Mouse (Mus musculus) liver, embryonic 18 days (tissue): ENCODE results near the gene Smco1. TPM values are rescaled to one million over a fixed set of nuclear protein-coding genes. Genes with fewer than 3 reads are reported as not detected.

ENCODE experiments used
- polyA plus RNA-seq: library from polyadenylated mRNA; depleted of rRNA; stranded (reverse); fragments of >200 nt; gene quantifications from 2 replicates; pipeline ENCODE4 v1.2.3, GENCODE M21; 2012; rRNA removed

The Smco1 gene
- polyA plus RNA-seq: not detected in 2 replicates

GRCm38 (mm10) chr16:32271291-32271690, at the start of gene Smco1:
Smco1 (plus strand) TSS chr16:32271468.

GRCm38 (mm10) chr16:32246952-32247370, 24.3 kb upstream of the Smco1 start, which contains the start of the genes Fbxo45 and Wdr53:
Fbxo45 (minus strand) TSS chr16:32247158.
Wdr53 (plus strand) TSS chr16:32247227.

GRCm38 (mm10) chr16:32277308-32278256, 6.3 kb downstream of the Smco1 start, which contains the start of gene Rnf168:
Rnf168 (plus strand) TSS chr16:32277459.

Other genes with a start within 250 kb of the Smco1 start
- gene Pak2, start 192.1 kb upstream of the Smco1 start, polyA plus RNA-seq: 7.3 and 8.4 TPM in 2 replicates
- 36.2 and 37.8 TPM in 2 replicates for gene Pigx, start 171.7 kb upstream of the Smco1 start, polyA plus RNA-seq
- 4.6 and 4.7 TPM in 2 replicates for gene Cep19, start 171.7 kb upstream of the Smco1 start, polyA plus RNA-seq
- gene Nrros, start 105.9 kb upstream of the Smco1 start, polyA plus RNA-seq: 16.9 and 17.5 TPM in 2 replicates
- 0.59 and 0.71 TPM in 2 replicates for gene Bex6, start 91.6 kb upstream of the Smco1 start, polyA plus RNA-seq
- gene Fbxo45, start 24.3 kb upstream of the Smco1 start, polyA plus RNA-seq: 2.7 and 3.1 TPM in 2 replicates
- 6.8 and 7.7 TPM in 2 replicates for gene Wdr53, start 24.2 kb upstream of the Smco1 start, polyA plus RNA-seq
- 3.6 and 4.1 TPM in 2 replicates for gene Rnf168, start 6.0 kb downstream of the Smco1 start, polyA plus RNA-seq
- gene Ubxn7, start 60.8 kb downstream of the Smco1 start, polyA plus RNA-seq: 5.2 and 7.5 TPM in 2 replicates
- 0.04 TPM in 1 of 2 replicates, not detected in the other for gene Tm4sf19, start 129.0 kb downstream of the Smco1 start, polyA plus RNA-seq
- gene Tctex1d2, start 148.2 kb downstream of the Smco1 start, polyA plus RNA-seq: 3.7 and 4.5 TPM in 2 replicates
- 18.9 and 19.7 TPM in 2 replicates for gene Pcyt1a, start 159.5 kb downstream of the Smco1 start, polyA plus RNA-seq
- gene Slc51a, start 216.4 kb downstream of the Smco1 start, polyA plus RNA-seq: 0.06 and 0.10 TPM in 2 replicates
- gene Zdhhc19, start 224.8 kb downstream of the Smco1 start, polyA plus RNA-seq: not detected in 2 replicates